ENCODE assay signal across 8 mouse cellular contexts in genomic region chr2:22758310-22758972, GRCm38 (mm10). TPM values are rescaled to one million over a fixed set of nuclear protein-coding genes. Genes with fewer than 3 reads are reported as not detected.
A peak's percentile ranks its signal among the peaks of the same experiment; 100 is the strongest.
DNase-seq lines count a peak whose midpoint lies in the region; ATAC-seq and TF ChIP-seq lines count a peak whose summit lies in the region.

No protein-coding gene starts in this region.

- peak; percentile 68 for ATAC-seq in neural tube, embryonic 11.5 days (ENCODE audit: insufficient read depth, low FRiP score, low TSS enrichment)
- ATAC-seq in neural tube, embryonic 15.5 days (ENCODE audit: low FRiP score): no peak
- ATAC-seq in forebrain, embryonic 14.5 days: peak; percentile 62; the same call in 1 of the 2 replicates
- no peak for ATAC-seq in intestine, postnatal 0 days
- ATAC-seq in midbrain, embryonic 14.5 days (ENCODE audit: low FRiP score, low TSS enrichment): peak; percentile 28; the same call in 1 of the 2 replicates

- no peaks in the 10 kb centered on the region for H3K27me3 ChIP-seq in neural tube, embryonic 11.5 days (ENCODE audit: control insufficient read depth, insufficient read depth, low read length)
- H3K27me3 ChIP-seq in neural tube, embryonic 15.5 days (replicated peaks): no peaks in the 10 kb centered on the region
- no peaks in the 10 kb centered on the region for H3K27me3 ChIP-seq in forebrain, embryonic 14.5 days (replicated peaks; ENCODE audit: control insufficient read depth, insufficient read depth, low read length)
- no peaks in the 10 kb centered on the region for H3K27me3 ChIP-seq in intestine, postnatal 0 days (replicated peaks; ENCODE audit: control insufficient read depth, insufficient read depth, low read length)
- H3K27me3 ChIP-seq in midbrain, embryonic 14.5 days (ENCODE audit: control insufficient read depth, insufficient read depth, low read length): no peaks in the 10 kb centered on the region

- intact Hi-C loops in left cerebral cortex, postnatal 10 days (cut with DNase I): loop anchor here (5.0 kb wide), 1 partner anchor 104 kb away; no protein-coding TSS in a partner anchor

- H3K9ac ChIP-seq in neural tube, embryonic 11.5 days (ENCODE audit: low read length): no peak overlapping the region
- H3K9ac ChIP-seq in neural tube, embryonic 15.5 days (replicated peaks): no peak overlapping the region
- no peak overlapping the region for H3K9ac ChIP-seq in forebrain, embryonic 14.5 days (ENCODE audit: low read length)
- no peak overlapping the region for H3K9ac ChIP-seq in intestine, postnatal 0 days (ENCODE audit: low read depth, low read length)
- H3K9ac ChIP-seq in midbrain, embryonic 14.5 days (replicated peaks; ENCODE audit: low read length): no peak overlapping the region

- peak; percentile 39 for DNase-seq in neural tube, embryonic 11.5 days (ENCODE audit: low spot score)
- DNase-seq in adrenal gland, postnatal 36 days: peak; percentile 56 to 76
- peak; percentile 65 for DNase-seq in forebrain, embryonic 14.5 days (ENCODE audit: low spot score)
- peak; percentile 56 to 62 for DNase-seq in left cerebral cortex, postnatal 10 days (ENCODE audit: extremely low spot score in 1 of 2, low spot score in 2 of 2)
- peak; percentile 78 for DNase-seq in midbrain, embryonic 14.5 days
- peak; percentile 68 for DNase-seq in thymus, postnatal 0 days (ENCODE audit: low spot score)

- no peak overlapping the region for H3K27ac ChIP-seq in neural tube, embryonic 11.5 days (ENCODE audit: low read depth, low read length)
- no peak overlapping the region for H3K27ac ChIP-seq in neural tube, embryonic 15.5 days (replicated peaks)
- H3K27ac ChIP-seq in forebrain, embryonic 14.5 days (ENCODE audit: low read depth, low read length): no peak overlapping the region
- H3K27ac ChIP-seq in intestine, postnatal 0 days (ENCODE audit: low read depth, low read length): no peak overlapping the region
- no peak overlapping the region for H3K27ac ChIP-seq in midbrain, embryonic 14.5 days (replicated peaks; ENCODE audit: low read depth, low read length)

- H3K4me1 ChIP-seq in neural tube, embryonic 11.5 days (ENCODE audit: control insufficient read depth, insufficient read depth, low read length): no peaks in the 10 kb centered on the region
- H3K4me1 ChIP-seq in neural tube, embryonic 15.5 days: no peaks in the 10 kb centered on the region
- no peaks in the 10 kb centered on the region for H3K4me1 ChIP-seq in forebrain, embryonic 14.5 days (ENCODE audit: control insufficient read depth, insufficient read depth, low read length)
- 0 out of 2 replicates have a peak, but pooled peaks cover 4% of the 10 kb centered on the region for H3K4me1 ChIP-seq in intestine, postnatal 0 days (replicated peaks; ENCODE audit: control insufficient read depth, insufficient read depth, low read length)
- no peaks in the 10 kb centered on the region for H3K4me1 ChIP-seq in midbrain, embryonic 14.5 days (ENCODE audit: control insufficient read depth, insufficient read depth, low read length)

- H3K4me3 ChIP-seq in neural tube, embryonic 11.5 days (ENCODE audit: low read depth, low read length): no peak overlapping the region
- H3K4me3 ChIP-seq in neural tube, embryonic 15.5 days (replicated peaks): no peak overlapping the region
- H3K4me3 ChIP-seq in forebrain, embryonic 14.5 days (ENCODE audit: low read depth, low read length): no peak overlapping the region
- no peak overlapping the region for H3K4me3 ChIP-seq in intestine, postnatal 0 days (ENCODE audit: low read depth, low read length)
- H3K4me3 ChIP-seq in midbrain, embryonic 14.5 days (replicated peaks; ENCODE audit: low read depth, low read length): no peak overlapping the region

- H3K4me2 ChIP-seq in neural tube, embryonic 11.5 days (ENCODE audit: low read depth): no peak overlapping the region
- H3K4me2 ChIP-seq in neural tube, embryonic 15.5 days: no peak overlapping the region
- no peak overlapping the region for H3K4me2 ChIP-seq in forebrain, embryonic 14.5 days (ENCODE audit: low read length)
- H3K4me2 ChIP-seq in intestine, postnatal 0 days (replicated peaks; ENCODE audit: low read depth): no peak overlapping the region
- H3K4me2 ChIP-seq in midbrain, embryonic 14.5 days (ENCODE audit: low read length): no peak overlapping the region

- no peaks in the 10 kb centered on the region for H3K36me3 ChIP-seq in neural tube, embryonic 11.5 days (ENCODE audit: control insufficient read depth, insufficient read depth, low read length)
- no peaks in the 10 kb centered on the region for H3K36me3 ChIP-seq in neural tube, embryonic 15.5 days
- no peaks in the 10 kb centered on the region for H3K36me3 ChIP-seq in forebrain, embryonic 14.5 days (ENCODE audit: control insufficient read depth, insufficient read depth, low read length)
- no peaks in the 10 kb centered on the region for H3K36me3 ChIP-seq in intestine, postnatal 0 days (ENCODE audit: control insufficient read depth, insufficient read depth)
- H3K36me3 ChIP-seq in midbrain, embryonic 14.5 days (ENCODE audit: control insufficient read depth, insufficient read depth, low read length): no peaks in the 10 kb centered on the region

- H3K9me3 ChIP-seq in neural tube, embryonic 11.5 days (ENCODE audit: control insufficient read depth, low read length): no peaks in the 10 kb centered on the region
- H3K9me3 ChIP-seq in neural tube, embryonic 15.5 days (replicated peaks): no peaks in the 10 kb centered on the region
- H3K9me3 ChIP-seq in forebrain, embryonic 14.5 days (replicated peaks; ENCODE audit: control insufficient read depth, low read length): no peaks in the 10 kb centered on the region
- no peaks in the 10 kb centered on the region for H3K9me3 ChIP-seq in intestine, postnatal 0 days (ENCODE audit: control insufficient read depth)
- H3K9me3 ChIP-seq in midbrain, embryonic 14.5 days (ENCODE audit: control insufficient read depth, low read length): no peaks in the 10 kb centered on the region

- peak; percentile 83 for TF ChIP-seq CTCF in intestine, postnatal 0 days (IDR thresholded peaks at IDR 0.05; ENCODE audit: low read depth)

- WGBS in neural tube, embryonic 11.5 days: 38% methylated on average over 6 of the region's 6 CpGs
- WGBS in neural tube, embryonic 15.5 days: 43% methylated on average over 6 of the region's 6 CpGs
- WGBS in forebrain, embryonic 14.5 days: 38% methylated on average over 6 of the region's 6 CpGs
- 43% methylated on average over 6 of the region's 6 CpGs for WGBS in intestine, postnatal 0 days
- WGBS in midbrain, embryonic 14.5 days: 43% methylated on average over 6 of the region's 6 CpGs

RNA-seq across cellular contexts. Expression of gene Apbb1ip, which starts 15.5 kb away (rescaled TPM):
- polyA plus RNA-seq in neural tube, embryonic 11.5 days (2014; fragmentation: Nextera tagmentation; extraction: Ambion mirVana): 0.27 and 0.50 TPM in 2 replicates
- polyA plus RNA-seq in neural tube, embryonic 15.5 days (2015; fragmentation: Nextera tagmentation; extraction: Ambion mirVana): 1.2 and 4.7 TPM in 2 replicates
- total RNA-seq in adrenal gland, postnatal 36 days (2021): 1 to 10 TPM; 2.5 to 4.1 TPM
- polyA plus RNA-seq in forebrain, embryonic 14.5 days (2014; fragmentation: Nextera tagmentation; extraction: Ambion mirVana): 0.66 and 1.3 TPM in 2 replicates
- 1.2 and 1.3 TPM in 2 replicates for polyA plus RNA-seq in intestine, postnatal 0 days (2015; fragmentation: Nextera tagmentation; extraction: Ambion mirVana)
- 1 to 10 TPM; 6.6 to 7.2 TPM for total RNA-seq in left cerebral cortex, postnatal 10 days (2021)
- 0.58 and 0.86 TPM in 2 replicates for polyA plus RNA-seq in midbrain, embryonic 14.5 days (2014; fragmentation: Nextera tagmentation; extraction: Ambion mirVana)
- polyA plus RNA-seq in thymus, postnatal 0 days (2015; fragmentation: Nextera tagmentation; extraction: Ambion mirVana): 51.9 and 63.0 TPM in 2 replicates

Comparison
In these comparisons a context has a peak if more than half of its experiments do, and no peak if none do; other contexts are left out.
1. ATAC-seq: peak in neural tube, embryonic 11.5 days (single experiment), forebrain, embryonic 14.5 days (single experiment) and midbrain, embryonic 14.5 days (single experiment); none in neural tube, embryonic 15.5 days (single experiment) and intestine, postnatal 0 days (single experiment).
2. Peak in every context shown above with its lines, with median percentiles within 50 percentile points of each other: DNase-seq.